Mouse (Mus musculus): ENCODE data around the gene Tpte. TPM values are rescaled to one million over a fixed set of nuclear protein-coding genes. Genes with fewer than 3 reads are reported as not detected.

Tpte gene
- total RNA-seq, 1 experiment from 2014 or later: not detected

- no peak for ATAC-seq (replicated peaks; ENCODE audit: insufficient number of reproducible peaks, low FRiP score, low TSS enrichment, poor library complexity, severe bottlenecking)
Measured at GRCm38 (mm10) chr8:22411971-22412370, 128.7 kb downstream of the Tpte start.

Other genes starting within 250 kb of the Tpte start
- not detected in 3 replicates for gene Atp7b, start 223.1 kb upstream of the Tpte start, total RNA-seq (2017)
- 11.0 to 16.5 TPM (median 11.2 TPM) in 3 replicates for gene Alg11, start 222.7 kb upstream of the Tpte start, total RNA-seq (2017)
- not detected in 3 replicates for gene Nek5, start 158.4 kb upstream of the Tpte start, total RNA-seq (2017)
- gene Nek3, start 117.0 kb upstream of the Tpte start, total RNA-seq (2017): 1.2 to 4.3 TPM (median 3.9 TPM) in 3 replicates
- 2.8 to 6.6 TPM (median 2.8 TPM) in 3 replicates for gene Ckap2, start 97.6 kb upstream of the Tpte start, total RNA-seq (2017)
- gene Vps36, start 90.6 kb upstream of the Tpte start, total RNA-seq (2017): 40.5 to 54.9 TPM (median 49.6 TPM) in 3 replicates
- 0.43 to 1.4 TPM in 2 of 3 replicates, not detected in the other for gene Thsd1, start 56.1 kb upstream of the Tpte start, total RNA-seq (2017)
- gene Slc25a15, start 115.2 kb downstream of the Tpte start, total RNA-seq (2017): 2.8 to 5.7 TPM (median 3.0 TPM) in 3 replicates
- 11.2 to 22.1 TPM (median 17.3 TPM) in 3 replicates for gene Mrps31, start 127.9 kb downstream of the Tpte start, total RNA-seq (2017)

All from monocyte, adult 5-6 weeks (primary cell).